9 mouse cellular contexts compared by ENCODE assay signal in the genomic region with DNA sequence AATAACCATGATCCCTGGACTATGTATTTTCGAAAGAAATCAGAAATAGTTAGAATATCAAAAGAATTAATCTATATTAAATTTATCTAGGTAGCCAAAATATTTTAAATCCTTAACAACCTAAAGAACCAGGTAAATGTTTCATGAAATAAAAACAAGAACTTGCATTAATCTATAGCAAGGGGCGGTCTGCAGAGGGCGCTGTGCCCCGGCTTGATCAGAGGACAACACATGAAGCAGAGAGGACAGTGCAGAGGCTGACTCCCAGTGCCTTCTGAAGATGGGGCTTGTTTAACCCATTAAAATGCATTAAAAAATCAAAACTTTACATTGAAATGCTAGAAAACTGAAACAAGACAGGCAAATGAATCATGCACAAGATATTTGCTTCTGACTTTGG.
DNase-seq lines count a peak whose midpoint lies in the region; ATAC-seq and TF ChIP-seq lines count a peak whose summit lies in the region.
"Had no signal": no experiment of that assay in that cellular context is flagged by ENCODE, and none has a peak within 500 bp of the region (broad histone marks: within the 10 kb centered on the region; RNA-seq: fewer than 3 reads in every experiment).

No protein-coding gene starts in this region.

- H3K4me1 ChIP-seq in heart, embryonic 11.5 days (ENCODE audit: control insufficient read depth, insufficient read depth, low read length) = no peaks in the 10 kb centered on the region; the same call in 1 of the 2 replicates
- H3K4me1 ChIP-seq in embryonic fibroblast, embryonic 13.5 days (ENCODE audit: control insufficient read depth, insufficient read depth, low read length) = 0 out of 2 replicates have a peak, but pooled peaks cover 2% of the 10 kb centered on the region

- H3K4me3 ChIP-seq in heart, embryonic 11.5 days (ENCODE audit: low read depth, low read length) = no peak overlapping the region
- H3K4me3 ChIP-seq in embryonic fibroblast, embryonic 13.5 days (ENCODE audit: insufficient read depth, low read length) = no peak overlapping the region
- H3K4me3 ChIP-seq: erythroblast, embryonic 14.5 days had no signal

- DNase-seq in heart, postnatal 14 days = peak; percentile 25 to 32
- DNase-seq in right cerebral cortex, postnatal 14 days = peak; percentile 21
- no peak for DNase-seq in right cerebral cortex, adult 18-20 months
- no peak for DNase-seq in right cerebral cortex, postnatal 36 days (ENCODE audit: low spot score in 2 of 2)
- no peak for DNase-seq in thymus, postnatal 36 days

- ATAC-seq in heart, embryonic 11.5 days (replicated peaks; ENCODE audit: insufficient number of reproducible peaks, low FRiP score, low TSS enrichment) = no peak
- ATAC-seq in erythroblast, adult 5-6 weeks (replicated peaks; ENCODE audit: low FRiP score, poor library complexity, severe bottlenecking) = no peak

- TF ChIP-seq CTCF in embryonic fibroblast, embryonic 13.5 days (IDR thresholded peaks at IDR 0.05; ENCODE audit: borderline replicate concordance, insufficient read depth, low read length) = peak; percentile 51; the same call in 1 of the 2 replicates

- no peak for TF ChIP-seq POLR2A in embryonic fibroblast, embryonic 13.5 days (IDR thresholded peaks at IDR 0.05; ENCODE audit: low read depth, low read length)

- intact Hi-C loops in heart, postnatal 14 days (cut with DNase I) = loop anchor here (5.0 kb wide), 1 partner anchor 119 kb away; no protein-coding TSS in a partner anchor

- WGBS in heart, embryonic 11.5 days (ENCODE audit: insufficient replicate concordance) = 39% methylated on average over 4 of the region's 4 CpGs

- no peaks in the 10 kb centered on the region for H3K9me3 ChIP-seq in heart, embryonic 11.5 days (replicated peaks; ENCODE audit: control insufficient read depth, low read length)

- no peak overlapping the region for H3K27ac ChIP-seq in heart, embryonic 11.5 days (ENCODE audit: low read depth, low read length)
- H3K27ac ChIP-seq in embryonic fibroblast, embryonic 13.5 days (ENCODE audit: insufficient read depth, low read length) = no peak overlapping the region

- H3K36me3 ChIP-seq in heart, embryonic 11.5 days (ENCODE audit: control insufficient read depth, insufficient read depth, low read length) = peaks cover 2% of the 10 kb centered on the region; the same call in 1 of the 2 replicates

- no peak overlapping the region for H3K4me2 ChIP-seq in heart, embryonic 11.5 days

- H3K9ac ChIP-seq in heart, embryonic 11.5 days (ENCODE audit: low read depth, low read length) = no peak overlapping the region

- no peaks in the 10 kb centered on the region for H3K27me3 ChIP-seq in heart, embryonic 11.5 days (ENCODE audit: control insufficient read depth, insufficient read depth, low read length)

Comparison
In these comparisons a context has a peak if more than half of its experiments do, and no peak if none do; other contexts are left out.
1. DNase-seq: peak in heart, postnatal 14 days (2 of 2) and right cerebral cortex, postnatal 14 days (single experiment); none in right cerebral cortex, adult 18-20 months (single experiment), right cerebral cortex, postnatal 36 days (0 of 2) and thymus, postnatal 36 days (0 of 2).